Mouse (Mus musculus) ES-Bruce4 (cell line): ENCODE results near the gene Klhl26.

Experiments
- CTCF ChIP-seq: IDR thresholded peaks from one replicate; pipeline ENCODE4 v1.8.1; 2011; ENCODE audit warnings: low read depth, low read length
- EP300 ChIP-seq: IDR thresholded peaks from 2 replicates; pipeline ENCODE4 v1.6.1; 2011; ENCODE audit warnings: low read depth, low read length; ENCODE audit not compliant: insufficient read depth
- POLR2A ChIP-seq: IDR thresholded peaks from one replicate; pipeline ENCODE4 v1.8.1; 2011; ENCODE audit warnings: low read length; ENCODE audit not compliant: insufficient read depth

DNA sequence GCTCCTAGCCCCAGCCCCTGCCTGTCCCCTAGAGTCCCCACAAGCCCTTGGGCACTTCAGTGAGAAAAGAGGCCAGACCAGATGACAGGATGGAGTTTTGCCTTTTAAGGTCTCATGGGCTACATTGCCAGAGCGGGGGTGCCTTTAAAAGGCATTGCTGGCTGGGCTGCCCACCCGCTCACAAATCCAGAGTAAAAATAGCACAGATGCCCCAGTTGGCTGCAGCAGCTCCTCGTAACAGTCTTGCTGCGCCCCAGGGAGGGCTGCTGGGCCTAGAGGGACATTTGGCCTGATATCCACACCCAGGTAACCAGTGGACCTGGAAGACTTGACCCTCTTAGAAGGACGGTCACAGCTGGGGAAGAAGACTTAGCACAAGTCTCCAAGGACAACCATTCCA lies 22.9 kb downstream of the Klhl26 start:
- no peak for TF ChIP-seq POLR2A
- TF ChIP-seq CTCF, result no peak
- no peak for TF ChIP-seq EP300
